ENCODE assay signal across 8 mouse cellular contexts in the genomic region with DNA sequence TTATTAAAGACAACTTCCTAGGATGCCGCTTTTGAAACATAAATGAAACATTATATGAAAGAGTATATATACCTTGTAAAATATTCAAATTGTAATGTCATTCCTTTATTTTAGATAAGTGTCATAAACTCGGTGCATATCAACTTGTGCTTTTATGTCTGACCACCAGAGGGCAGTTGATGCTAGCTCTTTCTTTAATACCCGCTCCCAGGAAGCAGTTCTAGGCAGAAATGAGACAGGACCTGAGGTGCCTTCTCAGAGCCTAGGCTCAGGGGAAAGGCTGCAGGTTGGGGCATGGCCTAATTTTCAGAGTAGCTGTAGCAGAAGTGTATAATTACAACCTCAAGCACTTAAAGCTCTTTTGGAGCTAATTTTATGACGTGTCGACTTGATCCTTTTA.
DNase-seq lines count a peak whose midpoint lies in the region; ATAC-seq and TF ChIP-seq lines count a peak whose summit lies in the region.

No protein-coding gene starts in this region.

- WGBS in embryonic facial prominence, embryonic 11.5 days, result 30% methylated on average over 5 of the region's 5 CpGs
- 33% methylated on average over 5 of the region's 5 CpGs for WGBS in hindbrain, embryonic 16.5 days

- no peak overlapping the region for H3K9ac ChIP-seq in embryonic facial prominence, embryonic 11.5 days (replicated peaks; ENCODE audit: low read length)
- no peak overlapping the region for H3K9ac ChIP-seq in hindbrain, embryonic 16.5 days (ENCODE audit: low read depth, low read length)

- DNase-seq in adrenal gland, adult (ENCODE audit: inconsistent age in 2 of 2, low spot score in 1 of 2), result peak; percentile 26 to 83
- no peak for DNase-seq in adrenal gland, postnatal 4 days (ENCODE audit: low spot score in 2 of 2)
- DNase-seq in embryonic facial prominence, embryonic 11.5 days (ENCODE audit: low spot score), result peak; percentile 84
- DNase-seq in layer of hippocampus, adult 9-11 months, result peak; percentile 30
- DNase-seq in right cerebral cortex, postnatal 36 days (ENCODE audit: low spot score in 2 of 2), result peak; percentile 15 to 28

- H3K36me3 ChIP-seq in embryonic facial prominence, embryonic 11.5 days (replicated peaks; ENCODE audit: control insufficient read depth, insufficient read depth, low read depth, low read length), result no peaks in the 10 kb centered on the region
- H3K36me3 ChIP-seq in hindbrain, embryonic 16.5 days (ENCODE audit: control insufficient read depth, insufficient read depth, low read length), result no peaks in the 10 kb centered on the region

- TF ChIP-seq POLR2A in bone marrow macrophage, adult 2 months (IDR thresholded peaks at IDR 0.05; ENCODE audit: borderline replicate concordance, low read depth, low read length), result no peak

- ATAC-seq in embryonic facial prominence, embryonic 11.5 days (replicated peaks; ENCODE audit: insufficient number of reproducible peaks, low FRiP score, low TSS enrichment, low read depth), result no peak
- ATAC-seq in hindbrain, embryonic 16.5 days, result peak; percentile 68
- ATAC-seq in megakaryocyte progenitor cell, adult 5-6 weeks (replicated peaks; ENCODE audit: poor library complexity), result peak; percentile 97

- H3K27ac ChIP-seq in bone marrow macrophage, adult 2 months (ENCODE audit: insufficient read depth, low read depth, low read length), result no peak overlapping the region
- no peak overlapping the region for H3K27ac ChIP-seq in embryonic facial prominence, embryonic 11.5 days (replicated peaks; ENCODE audit: low read depth, low read length)
- no peak overlapping the region for H3K27ac ChIP-seq in hindbrain, embryonic 16.5 days (ENCODE audit: low read depth, low read length)

- no peak overlapping the region for H3K4me3 ChIP-seq in bone marrow macrophage, adult 2 months (ENCODE audit: insufficient read depth, low read length)
- H3K4me3 ChIP-seq in embryonic facial prominence, embryonic 11.5 days (ENCODE audit: low read depth, low read length), result no peak overlapping the region
- H3K4me3 ChIP-seq in hindbrain, embryonic 16.5 days (ENCODE audit: low read length), result no peak overlapping the region

- peak; percentile 39; the same call in 1 of the 2 replicates for TF ChIP-seq CTCF in bone marrow macrophage, adult 2 months (IDR thresholded peaks at IDR 0.05; ENCODE audit: low read depth, low read length)

- H3K4me2 ChIP-seq in embryonic facial prominence, embryonic 11.5 days (ENCODE audit: low read depth, low read length), result no peak overlapping the region
- H3K4me2 ChIP-seq in hindbrain, embryonic 16.5 days (ENCODE audit: low read length), result no peak overlapping the region

- H3K27me3 ChIP-seq in embryonic facial prominence, embryonic 11.5 days (ENCODE audit: control insufficient read depth, insufficient read depth, low read length), result no peaks in the 10 kb centered on the region
- no peaks in the 10 kb centered on the region for H3K27me3 ChIP-seq in hindbrain, embryonic 16.5 days (replicated peaks; ENCODE audit: control insufficient read depth, insufficient read depth, low read length)

- no peaks in the 10 kb centered on the region for H3K9me3 ChIP-seq in embryonic facial prominence, embryonic 11.5 days (replicated peaks; ENCODE audit: control insufficient read depth, low read length)
- H3K9me3 ChIP-seq in hindbrain, embryonic 16.5 days (ENCODE audit: control insufficient read depth, low read length), result no peaks in the 10 kb centered on the region

- H3K4me1 ChIP-seq in bone marrow macrophage, adult 2 months (ENCODE audit: control insufficient read depth, insufficient read depth, low read length), result no peaks in the 10 kb centered on the region
- no peaks in the 10 kb centered on the region for H3K4me1 ChIP-seq in embryonic facial prominence, embryonic 11.5 days (ENCODE audit: control insufficient read depth, insufficient read depth, low read length)
- H3K4me1 ChIP-seq in hindbrain, embryonic 16.5 days (ENCODE audit: control insufficient read depth, insufficient read depth, low read depth, low read length), result no peaks in the 10 kb centered on the region

Comparison
In these comparisons a context has a peak if more than half of its experiments do, and no peak if none do; other contexts are left out.
1. DNase-seq: peak in adrenal gland, adult (2 of 2), embryonic facial prominence, embryonic 11.5 days (single experiment), layer of hippocampus, adult 9-11 months (single experiment) and right cerebral cortex, postnatal 36 days (2 of 2); none in adrenal gland, postnatal 4 days (0 of 2).